8 mouse cellular contexts compared by ENCODE assay signal in the genomic region with DNA sequence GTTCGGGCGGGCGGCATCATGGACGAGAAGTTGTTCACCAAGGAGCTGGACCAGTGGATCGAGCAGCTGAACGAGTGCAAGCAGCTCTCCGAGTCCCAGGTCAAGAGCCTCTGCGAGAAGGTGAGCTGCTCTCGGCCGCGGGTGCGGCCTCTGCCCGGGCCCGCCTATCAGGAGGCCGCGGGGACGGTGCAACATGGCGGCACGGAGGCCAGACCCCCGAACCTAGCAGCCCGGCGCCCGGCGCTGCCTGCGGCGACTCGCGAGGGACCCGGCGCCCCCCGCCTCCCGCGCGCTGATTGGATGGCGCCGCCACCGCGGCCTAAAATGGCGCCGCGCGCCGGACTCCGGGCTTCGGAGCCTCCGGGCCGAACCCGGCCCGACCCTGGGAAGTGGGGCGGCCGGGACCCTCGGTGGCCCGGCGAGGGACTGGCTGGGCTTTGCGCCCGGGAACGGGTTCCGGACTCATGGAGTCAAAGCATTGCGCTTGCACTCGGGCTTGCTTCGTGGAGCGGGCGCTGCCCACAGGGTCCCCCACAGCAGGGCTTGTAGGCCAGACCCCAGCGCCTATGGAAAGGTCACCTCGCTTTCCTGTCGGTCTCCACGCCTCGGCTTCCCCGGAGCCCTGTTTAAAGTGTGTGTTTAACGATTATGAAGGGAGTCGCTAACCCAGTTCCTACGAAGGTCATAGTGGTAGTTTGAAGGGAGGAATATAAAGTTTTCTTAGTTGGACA. TPM values are rescaled to one million over a fixed set of nuclear protein-coding genes. Genes with fewer than 3 reads are reported as not detected.
A peak's percentile ranks its signal among the peaks of the same experiment; 100 is the strongest.
DNase-seq lines count a peak whose midpoint lies in the region; ATAC-seq lines count a peak whose summit lies in the region.

No protein-coding gene starts in this region.

- H3K9me3 ChIP-seq in embryonic facial prominence, embryonic 10.5 days: no peaks in the 10 kb centered on the region
- H3K9me3 ChIP-seq in limb, embryonic 15.5 days: no peaks in the 10 kb centered on the region
- H3K9me3 ChIP-seq in midbrain, embryonic 16.5 days (replicated peaks; ENCODE audit: control insufficient read depth, low read length, poor library complexity, severe bottlenecking): no peaks in the 10 kb centered on the region

- 0 out of 2 replicates have a peak, but pooled peaks have one; percentile 33 for ATAC-seq in cerebellum, adult (ENCODE audit: insufficient number of reproducible peaks, low FRiP score, low TSS enrichment)
- ATAC-seq in limb, embryonic 15.5 days (ENCODE audit: insufficient number of reproducible peaks, low FRiP score, low TSS enrichment, low read depth): peak; percentile 70
- ATAC-seq in midbrain, embryonic 16.5 days: peak; percentile 84

- no peaks in the 10 kb centered on the region for H3K27me3 ChIP-seq in embryonic facial prominence, embryonic 10.5 days (replicated peaks; ENCODE audit: low read depth, poor library complexity, severe bottlenecking)
- no peaks in the 10 kb centered on the region for H3K27me3 ChIP-seq in limb, embryonic 15.5 days
- H3K27me3 ChIP-seq in midbrain, embryonic 16.5 days (ENCODE audit: control insufficient read depth, insufficient read depth, low read depth, low read length): no peaks in the 10 kb centered on the region

- H3K27ac ChIP-seq in embryonic facial prominence, embryonic 10.5 days (replicated peaks): peak overlapping the region; percentile 100
- H3K27ac ChIP-seq in limb, embryonic 15.5 days: peak overlapping the region; percentile 100
- H3K27ac ChIP-seq in midbrain, embryonic 16.5 days (ENCODE audit: low read length): peak overlapping the region; percentile 99

- peak overlapping the region; percentile 80 for H3K4me2 ChIP-seq in limb, embryonic 15.5 days
- H3K4me2 ChIP-seq in midbrain, embryonic 16.5 days (ENCODE audit: low read length): peak overlapping the region; percentile 95

- H3K4me3 ChIP-seq in embryonic facial prominence, embryonic 10.5 days: peak overlapping the region; percentile 98
- H3K4me3 ChIP-seq in limb, embryonic 15.5 days: peak overlapping the region; percentile 93
- H3K4me3 ChIP-seq in midbrain, embryonic 16.5 days (ENCODE audit: low read depth, low read length): peak overlapping the region; percentile 98

- DNase-seq in cerebellum, adult 11 months: no peak
- DNase-seq in embryonic facial prominence, embryonic 10.5 days (ENCODE audit: low spot score): peak; percentile 91
- DNase-seq in heart, adult 11 months: peak; percentile 98
- DNase-seq in kidney, adult 11 months: peak; percentile 55
- DNase-seq in spleen, postnatal 10 days (ENCODE audit: low spot score in 2 of 2): peak; percentile 75 to 82

- H3K9ac ChIP-seq in limb, embryonic 15.5 days: peak overlapping the region; percentile 99
- H3K9ac ChIP-seq in midbrain, embryonic 16.5 days (ENCODE audit: low read depth, low read length): peak overlapping the region; percentile 99

- H3K4me1 ChIP-seq in embryonic facial prominence, embryonic 10.5 days: peaks cover 26% of the 10 kb centered on the region
- H3K4me1 ChIP-seq in limb, embryonic 15.5 days: peaks cover 26% of the 10 kb centered on the region
- H3K4me1 ChIP-seq in midbrain, embryonic 16.5 days (ENCODE audit: control insufficient read depth, insufficient read depth, low read length): peaks cover 31% of the 10 kb centered on the region

- peaks cover 15% of the 10 kb centered on the region for H3K36me3 ChIP-seq in embryonic facial prominence, embryonic 10.5 days (replicated peaks)
- no peaks in the 10 kb centered on the region for H3K36me3 ChIP-seq in limb, embryonic 15.5 days
- no peaks in the 10 kb centered on the region for H3K36me3 ChIP-seq in midbrain, embryonic 16.5 days (ENCODE audit: control insufficient read depth, insufficient read depth, low read length)

- WGBS in embryonic facial prominence, embryonic 10.5 days: under 1% methylated on average over 72 of the region's 72 CpGs
- under 1% methylated on average over 70 of the region's 72 CpGs for WGBS in limb, embryonic 15.5 days
- WGBS in midbrain, embryonic 16.5 days: under 1% methylated on average over 71 of the region's 72 CpGs

RNA-seq across cellular contexts. Expression of gene Ppp2ca, which starts 0.7 kb away (rescaled TPM):
- 80.3 and 84.7 TPM in 2 replicates for polyA plus RNA-seq in embryonic facial prominence, embryonic 10.5 days (2016; fragmentation: Nextera tagmentation; extraction: Ambion mirVana)
- 64.4 and 73.9 TPM in 2 replicates for polyA plus RNA-seq in limb, embryonic 15.5 days (2015; fragmentation: Nextera tagmentation; extraction: Ambion mirVana)
- polyA plus RNA-seq in midbrain, embryonic 16.5 days (2015; fragmentation: Nextera tagmentation; extraction: Ambion mirVana): 122 and 123 TPM in 2 replicates

RNA-seq across cellular contexts. Expression of gene Olfr1373, which starts 46.1 kb away (rescaled TPM):
- not detected in 2 replicates for polyA plus RNA-seq in embryonic facial prominence, embryonic 10.5 days (2016; fragmentation: Nextera tagmentation; extraction: Ambion mirVana)
- polyA plus RNA-seq in limb, embryonic 15.5 days (2015; fragmentation: Nextera tagmentation; extraction: Ambion mirVana): not detected in 2 replicates
- polyA plus RNA-seq in midbrain, embryonic 16.5 days (2015; fragmentation: Nextera tagmentation; extraction: Ambion mirVana): not detected in 2 replicates

Comparison
In these comparisons a context has a peak if more than half of its experiments do, and no peak if none do; other contexts are left out.
1. ATAC-seq: peak in every context shown above with its lines; median percentile 84 in midbrain, embryonic 16.5 days; 70 in limb, embryonic 15.5 days; 33 in cerebellum, adult.